Mouse (Mus musculus) embryonic fibroblast, embryonic 13.5 days (primary cell): ENCODE measurements around the gene 2410004B18Rik. TPM values are rescaled to one million over a fixed set of nuclear protein-coding genes. Genes with fewer than 3 reads are reported as not detected.
A peak's percentile ranks its signal among the peaks of the same experiment; 100 is the strongest.

Source experiments
- H3K27ac ChIP-seq: 2 replicates; pipeline ENCODE4 v1.5.1; 2012; ENCODE audit warnings: low read length, control low read depth, inconsistent platforms; ENCODE audit not compliant: insufficient read depth
- H3K4me1 ChIP-seq: 2 replicates; pipeline ENCODE4 v1.6.1; 2011; ENCODE audit warnings: low read length; ENCODE audit not compliant: control insufficient read depth, insufficient read depth
- H3K4me3 ChIP-seq: 2 replicates; pipeline ENCODE4 v1.5.1; 2011; ENCODE audit warnings: mild to moderate bottlenecking, control low read depth, low read length; ENCODE audit not compliant: insufficient read depth
- CTCF ChIP-seq: IDR thresholded peaks from 2 replicates; pipeline ENCODE4 v1.5.1; 2011; ENCODE audit warnings: mild to moderate bottlenecking, control low read depth, low read length, moderate library complexity, borderline replicate concordance; ENCODE audit not compliant: insufficient read depth
- POLR2A ChIP-seq: IDR thresholded peaks from 2 replicates; pipeline ENCODE4 v1.6.1; 2011; ENCODE audit warnings: low read depth, mild to moderate bottlenecking, control low read depth, low read length, moderate library complexity
- polyA plus RNA-seq: library from polyadenylated mRNA; stranded (reverse); fragments of >200 nt; gene quantifications from 2 replicates; pipeline ENCODE4 v1.2.4, GENCODE M21; 2011; ENCODE audit warnings: low read depth; ENCODE audit not compliant: missing spikeins, insufficient read length

The 2410004B18Rik gene
- polyA plus RNA-seq, 1 experiment: 24.9 TPM

DNA sequence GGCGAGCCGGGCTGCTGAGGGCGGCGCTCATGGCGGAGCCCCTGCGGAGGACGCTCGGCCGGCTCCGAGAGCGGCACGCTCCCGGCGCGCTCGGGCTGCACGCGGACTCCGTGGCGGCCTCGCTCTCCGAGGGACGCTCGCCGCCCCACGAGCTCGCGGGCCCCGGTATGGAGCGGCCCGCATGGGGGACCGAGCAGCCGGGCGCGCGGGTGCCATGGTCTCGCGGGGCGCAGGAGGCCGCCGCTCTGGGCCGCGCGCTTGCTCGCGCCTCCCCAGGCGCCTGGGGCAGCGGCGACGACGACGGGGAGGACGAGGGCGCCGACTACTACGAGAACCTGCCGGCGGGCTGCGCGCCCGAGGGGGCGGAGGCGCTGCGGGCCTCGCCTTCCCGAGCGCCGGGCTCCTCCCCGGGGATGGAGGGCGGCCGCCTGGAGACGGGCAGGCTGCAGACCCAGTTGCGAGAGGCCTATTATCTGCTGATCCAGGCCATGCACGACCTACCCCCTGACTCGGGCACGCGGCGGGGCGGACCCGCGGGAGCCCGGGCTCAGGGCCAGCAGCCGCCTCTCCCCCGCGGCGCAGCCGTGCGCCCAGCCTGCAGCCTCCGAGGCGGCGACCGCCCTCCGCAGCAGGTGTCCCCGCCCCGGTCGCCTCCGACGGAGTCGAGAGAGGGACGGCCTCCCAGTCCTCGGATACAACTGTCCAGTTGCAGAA is 50.3 kb downstream of the 2410004B18Rik start:
- Histone ChIP-seq H3K27ac (peak overlapping the region; percentile 79), H3K4me1 (peaks cover 2% of the 10 kb centered on the region; the same call in 1 of the 2 replicates), H3K4me3 (peak overlapping the region; percentile 80)
- peak; percentile 46; the same call in 1 of the 2 replicates for TF ChIP-seq POLR2A
- TF ChIP-seq CTCF: no peak

DNA sequence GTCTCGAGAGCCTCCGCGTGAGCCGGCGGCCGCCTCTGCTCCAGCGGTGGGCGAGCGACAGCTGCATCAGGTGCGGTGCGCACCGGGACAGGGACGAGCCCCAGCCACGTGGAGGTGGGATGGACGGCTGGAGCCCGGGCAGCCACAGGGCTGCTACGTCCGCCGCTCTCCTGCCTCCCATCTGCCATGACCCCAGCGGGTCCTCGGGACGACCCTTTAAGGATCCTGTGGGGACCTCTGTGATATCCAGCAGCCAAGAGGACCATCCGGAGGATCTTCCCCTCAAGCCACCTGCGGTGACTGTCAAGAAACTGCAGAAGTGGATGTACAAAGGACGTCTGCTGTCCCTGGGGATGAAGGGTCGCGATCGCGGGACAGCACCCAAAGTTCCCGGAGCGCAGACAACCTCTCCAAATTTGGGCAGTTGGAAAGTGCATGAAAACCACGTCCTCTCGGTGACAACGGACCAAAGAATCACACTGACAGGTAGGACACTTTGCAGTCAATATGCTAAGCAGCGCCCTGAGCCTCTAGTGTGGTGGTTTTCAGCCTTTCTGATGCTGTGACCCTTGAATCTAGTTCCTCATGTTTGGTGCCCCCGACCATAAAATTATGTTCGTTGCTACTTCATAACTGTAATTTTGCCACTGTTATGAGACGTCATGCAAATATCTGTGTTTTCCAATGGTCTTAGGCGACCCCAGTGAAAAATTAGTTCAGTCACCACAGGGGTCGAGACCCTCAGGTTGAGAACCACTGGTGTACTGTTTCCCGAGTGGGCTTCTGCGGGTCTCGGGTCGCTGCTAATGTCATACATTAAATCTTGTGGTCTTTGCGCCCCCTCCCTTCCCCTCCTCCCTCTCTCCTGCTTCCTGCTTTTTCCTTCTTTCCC is 51.1 kb downstream of the 2410004B18Rik start:
- H3K4me3 ChIP-seq: peak overlapping the region; percentile 80
- TF ChIP-seq CTCF: no peak
- no peak; the same call in 1 of the 2 replicates for TF ChIP-seq POLR2A
- peak overlapping the region; percentile 79 for H3K27ac ChIP-seq
- peaks cover 2% of the 10 kb centered on the region; the same call in 1 of the 2 replicates for H3K4me1 ChIP-seq

DNA sequence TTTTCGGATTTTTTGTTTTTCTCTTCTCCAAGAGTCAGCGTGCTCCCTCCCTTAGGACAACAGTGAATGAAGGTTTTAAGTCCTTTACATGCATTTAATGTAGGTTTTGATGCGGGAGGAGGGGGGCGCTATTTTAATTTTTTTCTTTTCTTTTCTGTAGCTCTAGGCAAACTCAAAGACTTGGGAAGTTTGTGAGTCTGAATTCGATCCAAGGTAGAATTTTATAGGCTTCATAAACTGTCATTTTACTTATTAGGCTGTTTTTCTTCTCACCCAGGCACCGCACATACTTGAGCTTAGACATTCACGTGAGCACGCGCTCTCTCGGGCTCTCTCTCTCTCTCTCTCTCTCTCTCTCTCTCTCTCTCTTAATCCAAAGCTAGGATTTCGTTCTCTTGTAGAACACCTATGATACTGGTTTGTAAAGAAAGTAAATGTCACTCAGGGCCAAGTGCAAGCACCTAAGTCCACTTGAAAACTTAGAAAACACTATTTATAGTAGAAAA is 51.8 kb downstream of the 2410004B18Rik start:
- peaks cover 2% of the 10 kb centered on the region; the same call in 1 of the 2 replicates for H3K4me1 ChIP-seq
- TF ChIP-seq CTCF: no peak
- no peak; the same call in 1 of the 2 replicates for TF ChIP-seq POLR2A
- H3K4me3 ChIP-seq: peak overlapping the region; percentile 80
- H3K27ac ChIP-seq: peak overlapping the region; percentile 79

DNA sequence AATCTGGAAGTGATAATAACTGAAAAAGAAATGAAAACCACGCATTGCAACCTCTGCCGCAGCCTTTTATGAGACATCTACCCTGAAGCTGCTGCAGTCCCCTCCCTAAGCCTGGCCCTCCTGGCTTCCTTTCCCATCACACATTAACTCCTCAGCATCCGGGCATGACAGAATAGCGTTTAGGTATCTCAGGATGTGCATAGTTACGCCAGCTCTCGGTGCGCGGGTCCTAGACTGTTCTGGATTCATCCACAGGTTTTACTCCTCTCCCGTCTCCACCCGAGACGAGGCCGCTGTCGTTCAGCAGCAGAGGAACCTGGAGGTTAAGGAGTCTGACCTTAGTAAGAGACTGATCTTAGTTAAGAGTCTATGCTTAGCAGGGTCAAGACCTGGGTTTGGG is 53.3 kb downstream of the 2410004B18Rik start:
- Histone ChIP-seq H3K4me3 (peak overlapping the region; percentile 4; the same call in 1 of the 2 replicates), H3K27ac (no peak overlapping the region), H3K4me1 (no peaks in the 10 kb centered on the region; the same call in 1 of the 2 replicates)
- TF ChIP-seq CTCF: no peak
- no peak for TF ChIP-seq POLR2A

DNA sequence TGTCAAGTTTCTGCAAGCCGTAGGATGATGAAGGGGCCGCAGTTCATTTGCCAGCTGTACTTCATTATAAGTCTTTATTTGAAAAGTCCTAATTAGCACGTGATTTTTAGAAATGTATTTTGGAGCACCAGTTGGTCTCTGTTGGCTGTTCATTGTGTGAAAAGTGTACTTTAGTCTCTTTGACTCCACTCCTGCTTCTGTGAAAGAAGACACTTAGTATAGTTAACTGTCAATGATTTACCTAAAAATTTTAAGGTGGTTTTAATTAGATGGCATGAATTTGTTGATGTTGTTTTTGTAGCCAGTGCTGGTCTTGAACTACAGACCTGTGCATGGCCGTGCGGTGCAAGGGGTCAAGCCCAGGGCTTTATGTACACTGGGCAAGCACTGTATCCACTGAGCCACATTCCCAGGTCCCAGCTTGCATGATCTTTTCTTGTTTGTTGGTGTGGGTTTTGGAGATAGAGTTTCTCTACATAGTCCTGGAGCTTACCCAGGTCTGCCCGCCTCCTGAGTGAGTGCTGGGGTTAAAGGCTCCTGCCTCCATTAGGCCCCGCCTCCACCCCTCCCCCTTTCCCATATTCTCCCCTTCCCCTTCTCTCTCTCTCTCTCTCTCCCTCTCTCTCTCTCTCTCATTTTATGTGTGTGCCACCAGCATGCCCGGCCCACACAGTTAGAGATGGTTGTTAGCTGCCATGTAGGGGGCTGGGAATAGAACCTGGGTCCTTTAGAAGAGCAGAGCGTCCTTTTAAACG is 54.3 kb downstream of the 2410004B18Rik start:
- Histone ChIP-seq H3K4me3 (no peak overlapping the region), H3K4me1 (no peaks in the 10 kb centered on the region), H3K27ac (no peak overlapping the region)
- TF ChIP-seq CTCF (no peak), POLR2A (no peak)

DNA sequence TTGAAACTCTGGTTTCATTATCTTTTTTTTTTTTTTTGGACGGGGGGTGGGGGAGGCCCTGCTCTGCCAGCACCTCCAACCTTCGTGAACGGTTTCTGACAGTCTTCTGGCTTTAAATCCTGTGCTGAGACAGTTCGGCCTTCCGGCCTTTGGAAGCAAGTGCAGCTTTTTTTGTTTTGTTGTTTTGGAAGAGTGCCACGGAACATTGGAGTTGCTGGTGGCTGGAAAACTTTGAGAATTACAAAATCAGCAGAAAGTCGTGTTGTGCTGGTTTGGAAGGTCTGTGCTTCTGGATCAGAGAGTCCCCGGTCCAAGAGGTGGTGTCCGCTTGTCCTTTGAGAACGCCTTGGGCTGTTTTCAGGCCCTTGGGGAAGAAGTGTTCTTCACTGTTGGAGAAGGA is 55.0 kb downstream of the 2410004B18Rik start:
- TF ChIP-seq CTCF (no peak), POLR2A (no peak)
- Histone ChIP-seq H3K4me3 (no peak overlapping the region), H3K27ac (no peak overlapping the region), H3K4me1 (no peaks in the 10 kb centered on the region)

DNA sequence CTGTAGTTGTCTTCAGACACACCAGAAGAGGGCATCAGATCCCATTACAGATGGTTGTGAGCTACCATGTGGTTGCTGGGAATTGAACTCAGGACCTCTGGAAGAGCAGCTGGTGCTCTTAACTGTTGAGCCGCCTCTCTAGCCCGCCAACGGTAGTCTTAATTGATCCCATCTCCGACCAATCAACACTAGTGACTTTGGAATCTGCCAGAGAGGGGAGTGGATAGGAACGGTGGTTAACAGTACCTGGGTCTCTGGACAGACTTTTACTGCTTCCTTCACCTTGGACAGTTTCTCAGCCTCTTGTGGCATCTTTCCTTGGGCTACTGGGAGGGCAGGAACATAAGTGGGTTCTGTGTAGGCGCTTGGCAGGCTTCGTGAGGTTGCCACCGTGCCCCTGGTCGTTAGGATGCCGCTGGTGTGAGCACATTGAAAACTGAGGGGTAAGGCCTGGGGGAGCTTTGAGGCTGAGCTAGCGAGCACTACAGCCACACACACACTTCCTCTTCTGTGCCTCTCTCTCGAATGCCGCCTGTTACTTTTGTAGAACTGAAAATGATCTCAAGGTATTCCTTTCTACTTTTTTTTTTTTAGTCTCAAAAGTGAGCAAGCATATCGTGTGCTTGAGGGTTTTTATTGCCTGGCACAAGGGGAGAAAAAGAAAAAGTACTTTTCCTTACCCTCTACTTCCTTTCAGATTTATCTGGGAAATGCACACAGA is 55.8 kb downstream of the 2410004B18Rik start:
- Histone ChIP-seq H3K27ac (no peak overlapping the region), H3K4me3 (no peak overlapping the region), H3K4me1 (no peaks in the 10 kb centered on the region)
- TF ChIP-seq CTCF: no peak
- no peak for TF ChIP-seq POLR2A

Other genes starting within 250 kb of the 2410004B18Rik start
- 145 and 197 TPM in 2 replicates for gene Ddah1, start 179.3 kb upstream of the 2410004B18Rik start, polyA plus RNA-seq
- gene Bcl10, start 15.2 kb upstream of the 2410004B18Rik start, polyA plus RNA-seq: 45.4 and 53.9 TPM in 2 replicates
- gene Syde2, start 49.9 kb downstream of the 2410004B18Rik start, polyA plus RNA-seq: 8.9 and 12.3 TPM in 2 replicates
- gene Wdr63, start 170.1 kb downstream of the 2410004B18Rik start, polyA plus RNA-seq: 1.1 and 1.4 TPM in 2 replicates
- not detected in 2 replicates for gene Mcoln3, start 179.4 kb downstream of the 2410004B18Rik start, polyA plus RNA-seq
- 0.70 TPM in 1 of 2 replicates, not detected in the other for gene Mcoln2, start 211.8 kb downstream of the 2410004B18Rik start, polyA plus RNA-seq